Mouse (Mus musculus): ENCODE results near the gene Slc35c2. TPM values are rescaled to one million over a fixed set of nuclear protein-coding genes. Genes with fewer than 3 reads are reported as not detected.

Slc35c2 gene
- polyA plus RNA-seq, 1 experiment from 2014 or later, result 199 TPM

DNA sequence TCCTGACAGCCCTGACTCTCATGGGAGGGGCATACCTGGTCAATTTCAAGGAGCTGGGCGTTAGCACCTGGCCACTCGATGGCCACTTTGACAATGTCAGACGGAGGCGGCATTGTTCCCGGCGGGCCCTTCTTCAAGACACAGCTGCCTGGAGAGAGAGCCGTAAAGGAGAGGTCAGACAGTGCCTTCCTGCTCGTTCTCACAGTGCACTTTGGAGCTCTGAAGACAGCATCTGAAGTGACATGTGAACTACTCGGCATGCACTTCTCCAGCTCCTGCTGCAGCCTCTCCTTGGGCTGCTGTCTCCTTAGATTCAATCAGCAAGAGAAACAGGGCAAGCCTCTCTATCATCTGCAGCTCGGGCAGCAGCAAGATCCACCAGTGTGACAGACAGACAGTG lies 28.5 kb upstream of the Slc35c2 start:
- H3K9me3 ChIP-seq (ENCODE audit: control insufficient read depth), result no peaks in the 10 kb centered on the region
- no peak for ATAC-seq
- H3K9ac ChIP-seq (ENCODE audit: low read depth, low read length), result no peak overlapping the region
- WGBS, result 63% methylated on average over 10 of the region's 10 CpGs
- H3K4me1 ChIP-seq (replicated peaks; ENCODE audit: control insufficient read depth, insufficient read depth, low read length), result peaks cover 28% of the 10 kb centered on the region
- H3K4me2 ChIP-seq (replicated peaks; ENCODE audit: low read depth), result no peak overlapping the region
- H3K4me3 ChIP-seq (ENCODE audit: low read depth, low read length), result no peak overlapping the region
- no peaks in the 10 kb centered on the region for H3K27me3 ChIP-seq (replicated peaks; ENCODE audit: control insufficient read depth, insufficient read depth, low read length)
- no peak for TF ChIP-seq CTCF (IDR thresholded peaks at IDR 0.05; ENCODE audit: low read depth)
- no peak overlapping the region for H3K27ac ChIP-seq (ENCODE audit: low read depth, low read length)
- H3K36me3 ChIP-seq (ENCODE audit: control insufficient read depth, insufficient read depth), result peaks cover 50% of the 10 kb centered on the region

DNA sequence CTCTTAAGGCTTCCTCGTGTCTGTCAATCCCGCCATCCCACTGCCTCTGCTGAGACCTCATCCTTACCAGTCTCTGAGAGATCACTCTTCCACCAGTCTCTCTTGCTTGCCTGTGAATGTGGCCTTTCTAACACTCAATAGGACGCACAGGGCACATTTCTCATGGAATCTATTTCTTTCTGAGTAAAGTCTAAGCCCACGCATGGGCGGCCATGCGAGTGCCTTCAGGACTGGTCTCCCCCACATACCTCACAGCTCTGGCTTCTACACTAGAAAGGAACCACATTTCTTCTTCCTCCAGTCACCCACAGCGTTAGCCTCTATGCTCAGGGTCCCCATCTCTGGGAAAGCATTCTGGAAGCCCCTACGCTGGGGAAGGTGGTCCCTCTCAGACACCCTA lies 26.5 kb upstream of the Slc35c2 start:
- Histone ChIP-seq H3K9ac (ENCODE audit: low read depth, low read length) (no peak overlapping the region), H3K4me3 (ENCODE audit: low read depth, low read length) (no peak overlapping the region), H3K27ac (ENCODE audit: low read depth, low read length) (no peak overlapping the region), H3K27me3 (replicated peaks; ENCODE audit: control insufficient read depth, insufficient read depth, low read length) (no peaks in the 10 kb centered on the region), H3K9me3 (ENCODE audit: control insufficient read depth) (no peaks in the 10 kb centered on the region), H3K4me1 (replicated peaks; ENCODE audit: control insufficient read depth, insufficient read depth, low read length) (peaks cover 13% of the 10 kb centered on the region), H3K4me2 (replicated peaks; ENCODE audit: low read depth) (no peak overlapping the region), H3K36me3 (ENCODE audit: control insufficient read depth, insufficient read depth) (peaks cover 59% of the 10 kb centered on the region)
- 88% methylated on average over 8 of the region's 8 CpGs for WGBS
- ATAC-seq, result no peak
- no peak for TF ChIP-seq CTCF (IDR thresholded peaks at IDR 0.05; ENCODE audit: low read depth)

DNA sequence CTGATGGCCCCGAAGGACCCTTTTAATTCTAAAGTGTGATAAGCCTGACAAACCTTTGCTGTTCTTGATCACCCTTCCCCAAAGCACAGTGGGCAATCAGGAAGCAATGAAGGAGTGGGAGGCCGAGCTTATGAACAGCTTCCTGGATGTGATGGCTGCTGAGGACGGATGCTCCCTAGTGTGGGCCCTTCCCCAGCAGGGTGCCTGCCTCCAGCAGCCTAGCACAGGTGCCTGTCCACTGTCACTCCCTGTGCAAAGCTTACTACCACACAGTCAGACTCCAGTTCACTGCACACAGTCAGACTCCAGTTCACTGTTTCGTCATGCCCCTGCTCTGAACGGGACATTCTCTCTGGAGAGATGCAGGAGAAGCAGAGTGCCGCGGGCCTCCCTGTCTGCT lies 24.7 kb upstream of the Slc35c2 start:
- ATAC-seq, result no peak
- Histone ChIP-seq H3K4me2 (replicated peaks; ENCODE audit: low read depth) (no peak overlapping the region), H3K4me3 (ENCODE audit: low read depth, low read length) (no peak overlapping the region), H3K36me3 (ENCODE audit: control insufficient read depth, insufficient read depth) (peaks cover 77% of the 10 kb centered on the region), H3K27ac (ENCODE audit: low read depth, low read length) (no peak overlapping the region), H3K9me3 (ENCODE audit: control insufficient read depth) (no peaks in the 10 kb centered on the region), H3K9ac (ENCODE audit: low read depth, low read length) (no peak overlapping the region), H3K4me1 (replicated peaks; ENCODE audit: control insufficient read depth, insufficient read depth, low read length) (0 out of 2 replicates have a peak, but pooled peaks cover 2% of the 10 kb centered on the region), H3K27me3 (replicated peaks; ENCODE audit: control insufficient read depth, insufficient read depth, low read length) (no peaks in the 10 kb centered on the region)
- 69% methylated on average over 7 of the region's 7 CpGs for WGBS
- no peak for TF ChIP-seq CTCF (IDR thresholded peaks at IDR 0.05; ENCODE audit: low read depth)

DNA sequence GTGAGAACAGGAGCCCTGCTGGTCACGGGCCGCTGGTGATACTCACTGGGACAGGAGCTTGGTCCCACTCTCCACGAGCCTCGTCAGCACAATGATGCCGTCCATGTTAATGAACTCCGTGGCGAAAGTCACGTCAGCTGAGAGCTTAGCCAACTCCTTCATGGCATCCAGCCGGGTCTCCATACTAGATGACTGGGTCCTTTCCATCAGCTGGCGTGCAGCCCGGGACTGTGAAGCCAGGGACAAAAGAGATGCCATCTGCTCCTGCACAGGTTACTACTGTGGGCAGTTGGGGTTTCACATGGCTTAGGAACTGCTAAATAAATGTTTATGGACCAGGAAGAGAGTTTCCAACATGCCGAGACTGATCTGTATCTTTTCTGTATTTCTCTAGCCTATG lies 23.9 kb upstream of the Slc35c2 start:
- Histone ChIP-seq H3K4me2 (replicated peaks; ENCODE audit: low read depth) (no peak overlapping the region), H3K9me3 (ENCODE audit: control insufficient read depth) (no peaks in the 10 kb centered on the region), H3K36me3 (ENCODE audit: control insufficient read depth, insufficient read depth) (peaks cover 82% of the 10 kb centered on the region), H3K4me1 (replicated peaks; ENCODE audit: control insufficient read depth, insufficient read depth, low read length) (no peaks in the 10 kb centered on the region), H3K27me3 (replicated peaks; ENCODE audit: control insufficient read depth, insufficient read depth, low read length) (no peaks in the 10 kb centered on the region), H3K9ac (ENCODE audit: low read depth, low read length) (no peak overlapping the region), H3K27ac (ENCODE audit: low read depth, low read length) (no peak overlapping the region), H3K4me3 (ENCODE audit: low read depth, low read length) (no peak overlapping the region)
- no peak for TF ChIP-seq CTCF (IDR thresholded peaks at IDR 0.05; ENCODE audit: low read depth)
- no peak for ATAC-seq
- 89% methylated on average over 12 of the region's 12 CpGs for WGBS

DNA sequence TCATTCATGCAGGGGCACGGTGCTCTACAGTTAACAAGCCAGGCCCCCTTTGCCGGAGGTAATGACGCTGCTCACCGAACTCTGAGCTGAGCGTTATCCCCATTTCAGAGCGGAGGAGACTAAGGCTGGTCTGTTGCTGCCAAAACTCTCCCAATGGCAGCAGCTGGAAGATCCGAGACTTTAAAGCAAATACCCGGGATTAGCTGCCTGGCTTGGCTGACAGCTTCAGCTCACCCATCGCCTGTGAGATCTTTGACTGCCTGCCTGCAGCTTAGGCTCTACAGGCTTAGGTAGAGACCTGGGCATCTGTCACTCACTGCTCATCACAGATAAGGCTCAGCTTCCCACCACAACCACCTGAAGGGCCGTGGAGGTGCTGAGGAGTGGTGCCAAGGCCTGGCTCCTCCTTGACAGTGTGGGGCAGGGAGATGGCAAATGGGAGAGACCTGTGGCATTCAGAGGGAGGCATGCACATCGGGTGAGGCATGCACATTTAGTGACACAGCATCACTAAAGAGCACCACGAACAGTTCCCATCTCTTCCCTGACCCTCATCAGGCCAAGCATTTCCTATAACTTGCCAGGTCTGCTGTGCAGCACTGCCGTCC lies 23.3 kb upstream of the Slc35c2 start:
- Histone ChIP-seq H3K27ac (ENCODE audit: low read depth, low read length) (no peak overlapping the region), H3K9me3 (ENCODE audit: control insufficient read depth) (no peaks in the 10 kb centered on the region), H3K27me3 (replicated peaks; ENCODE audit: control insufficient read depth, insufficient read depth, low read length) (no peaks in the 10 kb centered on the region), H3K36me3 (ENCODE audit: control insufficient read depth, insufficient read depth) (peaks cover 80% of the 10 kb centered on the region), H3K9ac (ENCODE audit: low read depth, low read length) (no peak overlapping the region), H3K4me2 (replicated peaks; ENCODE audit: low read depth) (no peak overlapping the region), H3K4me3 (ENCODE audit: low read depth, low read length) (no peak overlapping the region), H3K4me1 (replicated peaks; ENCODE audit: control insufficient read depth, insufficient read depth, low read length) (no peaks in the 10 kb centered on the region)
- no peak for ATAC-seq
- WGBS, result 80% methylated on average over 13 of the region's 13 CpGs
- TF ChIP-seq CTCF (IDR thresholded peaks at IDR 0.05; ENCODE audit: low read depth), result no peak

DNA sequence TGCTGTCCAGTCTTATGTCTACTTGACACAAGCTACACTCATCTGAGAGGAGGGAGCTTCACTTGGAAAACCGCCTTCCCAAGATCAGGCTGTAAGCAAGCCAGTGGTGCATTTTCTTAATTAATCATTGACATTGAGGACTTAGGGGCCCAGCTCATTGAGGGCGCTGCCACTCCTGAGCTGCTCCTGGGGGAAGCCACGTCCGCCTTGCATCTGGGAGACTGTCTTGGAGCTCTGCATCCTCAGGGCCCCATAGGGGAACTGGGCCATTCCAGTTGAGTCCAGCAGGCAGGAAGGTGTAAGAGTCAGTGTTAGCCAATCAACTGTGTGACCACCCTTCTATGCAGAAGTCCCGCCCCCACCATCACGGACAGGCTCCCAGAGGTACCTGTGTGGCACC lies 20.1 kb upstream of the Slc35c2 start:
- WGBS, result 50% methylated on average over 6 of the region's 6 CpGs
- peak; percentile 82 for ATAC-seq
- no peak for TF ChIP-seq CTCF (IDR thresholded peaks at IDR 0.05; ENCODE audit: low read depth)
- H3K36me3 ChIP-seq (ENCODE audit: control insufficient read depth, insufficient read depth), result peaks cover 77% of the 10 kb centered on the region
- no peaks in the 10 kb centered on the region for H3K9me3 ChIP-seq (ENCODE audit: control insufficient read depth)
- H3K27ac ChIP-seq (ENCODE audit: low read depth, low read length), result no peak overlapping the region
- no peaks in the 10 kb centered on the region for H3K4me1 ChIP-seq (replicated peaks; ENCODE audit: control insufficient read depth, insufficient read depth, low read length)
- no peak overlapping the region for H3K4me3 ChIP-seq (ENCODE audit: low read depth, low read length)
- H3K27me3 ChIP-seq (replicated peaks; ENCODE audit: control insufficient read depth, insufficient read depth, low read length), result no peaks in the 10 kb centered on the region
- H3K9ac ChIP-seq (ENCODE audit: low read depth, low read length), result no peak overlapping the region
- no peak overlapping the region for H3K4me2 ChIP-seq (replicated peaks; ENCODE audit: low read depth)

DNA sequence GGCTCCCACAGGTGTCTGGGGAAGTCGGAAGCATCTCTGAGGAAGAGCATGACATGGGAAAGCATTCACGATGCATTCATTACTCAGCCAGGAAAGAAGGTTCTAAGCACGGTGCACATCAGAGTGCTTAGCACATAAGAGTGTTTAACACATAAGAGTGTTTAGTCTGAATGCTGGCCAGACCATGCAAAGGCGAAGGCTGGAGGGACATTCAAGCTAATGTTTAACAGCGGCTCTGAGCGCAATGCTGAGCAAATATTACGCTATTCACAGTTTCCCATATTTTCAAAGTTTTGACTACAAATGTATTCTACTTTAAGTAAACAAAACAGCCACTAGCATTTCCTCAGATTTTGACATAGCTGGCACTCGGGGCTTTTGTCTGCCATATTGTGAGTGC lies 17.8 kb upstream of the Slc35c2 start:
- TF ChIP-seq CTCF (IDR thresholded peaks at IDR 0.05; ENCODE audit: low read depth), result no peak

More for the DNA sequence above, 17.8 kb upstream of the Slc35c2 start:
- Histone ChIP-seq H3K4me3 (ENCODE audit: low read depth, low read length) (no peak overlapping the region), H3K4me1 (replicated peaks; ENCODE audit: control insufficient read depth, insufficient read depth, low read length) (no peaks in the 10 kb centered on the region), H3K27me3 (replicated peaks; ENCODE audit: control insufficient read depth, insufficient read depth, low read length) (no peaks in the 10 kb centered on the region), H3K36me3 (ENCODE audit: control insufficient read depth, insufficient read depth) (peaks cover 78% of the 10 kb centered on the region), H3K9me3 (ENCODE audit: control insufficient read depth) (no peaks in the 10 kb centered on the region), H3K4me2 (replicated peaks; ENCODE audit: low read depth) (no peak overlapping the region), H3K9ac (ENCODE audit: low read depth, low read length) (no peak overlapping the region), H3K27ac (ENCODE audit: low read depth, low read length) (no peak overlapping the region)
- WGBS, result 66% methylated on average over 8 of the region's 8 CpGs
- ATAC-seq, result no peak
